In genomic region chr2:35505519-35506286, GRCm38 (mm10) we compare ENCODE assay signal across 12 mouse cellular contexts. TPM values are rescaled to one million over a fixed set of nuclear protein-coding genes. Genes with fewer than 3 reads are reported as not detected.
DNase-seq lines count a peak whose midpoint lies in the region; ATAC-seq and TF ChIP-seq lines count a peak whose summit lies in the region.
"Had no signal": no experiment of that assay in that cellular context is flagged by ENCODE, and none has a peak within 500 bp of the region (broad histone marks: within the 10 kb centered on the region; RNA-seq: fewer than 3 reads in every experiment).

No protein-coding gene starts in this region.

- no peaks in the 10 kb centered on the region for H3K9me3 ChIP-seq in intestine, embryonic 15.5 days
- H3K9me3 ChIP-seq in intestine, embryonic 16.5 days (ENCODE audit: control insufficient read depth, low read length): no peaks in the 10 kb centered on the region
- H3K9me3 ChIP-seq in CH12.LX (replicated peaks; ENCODE audit: low read length): peaks cover 4% of the 10 kb centered on the region
- H3K9me3 ChIP-seq in liver, embryonic 12.5 days (replicated peaks): peaks cover 4% of the 10 kb centered on the region; the same call in 1 of the 2 replicates
- H3K9me3 ChIP-seq: hindbrain, embryonic 10.5 days had no signal

- no peak for TF ChIP-seq CTCF in gastrocnemius, adult 2 months (IDR thresholded peaks at IDR 0.05)
- TF ChIP-seq CTCF in CH12.LX (conservative IDR thresholded peaks at IDR 0.05 in 1 of 2, IDR thresholded peaks at IDR 0.05 in 1 of 2; ENCODE audit: low read depth in 2 of 2, low read length in 2 of 2): no peak
- no peak for TF ChIP-seq CTCF in cerebellum, adult 2 months (IDR thresholded peaks at IDR 0.05; ENCODE audit: borderline replicate concordance, insufficient read depth, low read depth, low read length)

- no peak overlapping the region for H3K4me3 ChIP-seq in gastrocnemius, adult 2 months
- H3K4me3 ChIP-seq in intestine, embryonic 15.5 days (replicated peaks): no peak overlapping the region
- H3K4me3 ChIP-seq in intestine, embryonic 16.5 days (ENCODE audit: low read length): no peak overlapping the region
- H3K4me3 ChIP-seq in CH12.LX (replicated peaks in 1 of 3; ENCODE audit: low read depth in 2 of 3, low read length in 2 of 3, poor library complexity in 1 of 3): no peak overlapping the region
- H3K4me3 ChIP-seq in liver, embryonic 12.5 days: no peak overlapping the region
- H3K4me3 ChIP-seq in cerebellum, adult 2 months (replicated peaks; ENCODE audit: insufficient read depth, low read depth, low read length): no peak overlapping the region
- H3K4me3 ChIP-seq: hindbrain, embryonic 10.5 days had no signal

- no peak for ATAC-seq in intestine, embryonic 15.5 days
- ATAC-seq in intestine, embryonic 16.5 days: no peak
- ATAC-seq in liver, embryonic 12.5 days: no peak

- no peak overlapping the region for H3K9ac ChIP-seq in intestine, embryonic 15.5 days
- H3K9ac ChIP-seq in intestine, embryonic 16.5 days (ENCODE audit: low read depth, low read length): no peak overlapping the region
- H3K9ac ChIP-seq in CH12.LX (ENCODE audit: insufficient read depth, low read depth): no peak overlapping the region
- 0 out of 2 replicates have a peak overlapping the region, but pooled peaks have one; percentile 62 for H3K9ac ChIP-seq in liver, embryonic 12.5 days

- no peak for TF ChIP-seq RAD21 in CH12.LX (IDR thresholded peaks at IDR 0.05; ENCODE audit: low read depth, low read length)

- TF ChIP-seq EP300 in CH12.LX (IDR thresholded peaks at IDR 0.05; ENCODE audit: low read length): no peak

- H3K4me1 ChIP-seq in intestine, embryonic 15.5 days (replicated peaks): peaks cover 51% of the 10 kb centered on the region
- peaks cover 37% of the 10 kb centered on the region for H3K4me1 ChIP-seq in intestine, embryonic 16.5 days (ENCODE audit: control insufficient read depth, insufficient read depth, low read length)
- H3K4me1 ChIP-seq in CH12.LX (ENCODE audit: control insufficient read depth in 1 of 2, insufficient read depth in 2 of 2): peaks cover 25 to 86% of the 10 kb centered on the region in 2 experiments
- H3K4me1 ChIP-seq in liver, embryonic 12.5 days: peaks cover 98% of the 10 kb centered on the region
- H3K4me1 ChIP-seq in cerebellum, adult 2 months (ENCODE audit: control insufficient read depth, insufficient read depth, low read length): no peaks in the 10 kb centered on the region

- no peak for DNase-seq in gastrocnemius, adult 2 months
- no peak for DNase-seq in gastrocnemius, postnatal 10 days
- no peak for DNase-seq in CH12.LX (ENCODE audit: extremely low read depth)
- no peak for DNase-seq in kidney, adult 8-10 months
- DNase-seq in cerebellum, adult 2 months: no peak
- DNase-seq: cerebellum, adult 9-10 months; kidney, adult 11 months; retina, postnatal 1 day had no signal

- dilution Hi-C loops in CH12.LX (cut with MboI; ENCODE audit: extremely low pct_ligation_motif_present, extremely low pct_unique_long_range_greater_than_20kb, low sequenced_read_pairs): no loop called here

- in situ Hi-C loops in CH12.LX (cut with MboI; ENCODE audit: low pct_ligation_motif_present, low pct_unique_long_range_greater_than_20kb, low sequenced_read_pairs): loop anchor here (10.0 kb wide), 1 partner anchor 211 kb away; no protein-coding TSS in a partner anchor

- 75% methylated on average over 6 of the region's 6 CpGs for WGBS in intestine, embryonic 15.5 days
- WGBS in intestine, embryonic 16.5 days: 76% methylated on average over 6 of the region's 6 CpGs
- 19% methylated on average over 6 of the region's 6 CpGs for WGBS in liver, embryonic 12.5 days (ENCODE audit: insufficient replicate concordance)
- 94% methylated on average over 6 of the region's 6 CpGs for WGBS in cerebellum, adult 2 months

- no peaks in the 10 kb centered on the region for H3K27me3 ChIP-seq in intestine, embryonic 15.5 days (replicated peaks)
- H3K27me3 ChIP-seq in intestine, embryonic 16.5 days (replicated peaks; ENCODE audit: control insufficient read depth, insufficient read depth, low read length): no peaks in the 10 kb centered on the region
- no peaks in the 10 kb centered on the region for H3K27me3 ChIP-seq in CH12.LX (replicated peaks)
- H3K27me3 ChIP-seq in liver, embryonic 12.5 days (replicated peaks): no peaks in the 10 kb centered on the region
- no peaks in the 10 kb centered on the region for H3K27me3 ChIP-seq in cerebellum, adult 2 months (ENCODE audit: control insufficient read depth, insufficient read depth, low read length)

- intact Hi-C loops in gastrocnemius, adult 2 months (cut with DNase I): loop anchor here (5.0 kb wide), 1 partner anchor 43 kb away; the partner anchor contains the start of gene Ggta1

- no peaks in the 10 kb centered on the region for H3K79me2 ChIP-seq in CH12.LX (replicated peaks; ENCODE audit: control insufficient read depth, extremely low read depth, insufficient read depth, poor library complexity, severe bottlenecking)

- H3K36me3 ChIP-seq in intestine, embryonic 15.5 days: no peaks in the 10 kb centered on the region
- H3K36me3 ChIP-seq in intestine, embryonic 16.5 days (ENCODE audit: control insufficient read depth, insufficient read depth, low read length): no peaks in the 10 kb centered on the region
- H3K36me3 ChIP-seq in CH12.LX (replicated peaks in 1 of 2; ENCODE audit: control insufficient read depth in 1 of 2, insufficient read depth in 1 of 2, low read length in 1 of 2): no peaks in the 10 kb centered on the region
- 0 out of 2 replicates have a peak, but pooled peaks cover 2% of the 10 kb centered on the region for H3K36me3 ChIP-seq in liver, embryonic 12.5 days
- H3K36me3 ChIP-seq: hindbrain, embryonic 10.5 days had no signal

- no peak overlapping the region for H3K4me2 ChIP-seq in intestine, embryonic 15.5 days (replicated peaks)
- no peak overlapping the region for H3K4me2 ChIP-seq in intestine, embryonic 16.5 days (ENCODE audit: low read depth, low read length)
- H3K4me2 ChIP-seq in CH12.LX (ENCODE audit: insufficient read depth, low read depth, poor library complexity, severe bottlenecking): no peak overlapping the region
- peak overlapping the region; percentile 65 for H3K4me2 ChIP-seq in liver, embryonic 12.5 days

- TF ChIP-seq POLR2A in CH12.LX (IDR thresholded peaks at IDR 0.05; ENCODE audit: low read depth, low read length): no peak
- TF ChIP-seq POLR2A in cerebellum, adult 2 months (IDR thresholded peaks at IDR 0.05; ENCODE audit: borderline replicate concordance, insufficient read depth, low read length): no peak

- H3K27ac ChIP-seq in gastrocnemius, adult 2 months: peak overlapping the region; percentile 69; the same call in 1 of the 2 replicates
- peak overlapping the region; percentile 13; the same call in 1 of the 2 replicates for H3K27ac ChIP-seq in intestine, embryonic 15.5 days
- H3K27ac ChIP-seq in intestine, embryonic 16.5 days (ENCODE audit: low read length): no peak overlapping the region
- no peak overlapping the region for H3K27ac ChIP-seq in CH12.LX (ENCODE audit: insufficient read depth, low read depth)
- peak overlapping the region; percentile 93 for H3K27ac ChIP-seq in liver, embryonic 12.5 days
- no peak overlapping the region for H3K27ac ChIP-seq in cerebellum, adult 2 months (ENCODE audit: insufficient read depth, low read length)
- H3K27ac ChIP-seq: hindbrain, embryonic 10.5 days had no signal

TF ChIP-seq in CH12.LX, 34 proteins besides CTCF, POLR2A, EP300 and RAD21:
- TF ChIP-seq BHLHE40 (IDR thresholded peaks at IDR 0.05; ENCODE audit: low read depth, low read length): no peak
- no peak for TF ChIP-seq SMC3 (IDR thresholded peaks at IDR 0.05; ENCODE audit: low read depth, low read length)
- peak; percentile 49 for TF ChIP-seq ZNF384 (IDR thresholded peaks at IDR 0.05; ENCODE audit: low read depth, low read length)
- TF ChIP-seq HCFC1 (IDR thresholded peaks at IDR 0.05; ENCODE audit: low read depth, low read length): no peak

RNA-seq across cellular contexts. Expression of gene Ggta1, which starts 42.7 kb away (rescaled TPM):
- total RNA-seq in gastrocnemius, adult 2 months (2021): 10 to 100 TPM in 1 of 2 experiments, 1 to 10 TPM in 1; 6.3 to 11.2 TPM
- 10 to 100 TPM; 13.2 to 17.0 TPM for total RNA-seq in gastrocnemius, postnatal 10 days (2021)
- 18.0 and 18.5 TPM in 2 replicates for polyA plus RNA-seq in intestine, embryonic 15.5 days (2015; fragmentation: Nextera tagmentation; extraction: Ambion mirVana)
- 13.9 and 14.6 TPM in 2 replicates for polyA plus RNA-seq in intestine, embryonic 16.5 days (2015; fragmentation: Nextera tagmentation; extraction: Ambion mirVana)
- total RNA-seq in CH12.LX (2012; rRNA removed): 55.8 and 67.2 TPM in 2 replicates
- total RNA-seq in CH12.LX (2014; rRNA removed): 46.9 and 52.0 TPM in 2 replicates
- polyA plus RNA-seq in CH12.LX (2012; ENCODE audit: insufficient read length, low read depth): 38.4 and 40.5 TPM in 2 replicates
- polyA plus RNA-seq in liver, embryonic 12.5 days (2016; fragmentation: Nextera tagmentation; extraction: Ambion mirVana): 12.7 and 13.0 TPM in 2 replicates
- 1.2 and 1.5 TPM in 2 replicates for polyA plus RNA-seq in cerebellum, adult 2 months (2012; rRNA removed)

RNA-seq across cellular contexts. Expression of gene Dab2ip, which starts 52.4 kb away (rescaled TPM):
- total RNA-seq in gastrocnemius, adult 2 months (2021): 10 to 100 TPM; 38.2 to 52.0 TPM
- 10 to 100 TPM; 44.3 to 56.9 TPM for total RNA-seq in gastrocnemius, postnatal 10 days (2021)
- 52.7 and 54.9 TPM in 2 replicates for polyA plus RNA-seq in intestine, embryonic 15.5 days (2015; fragmentation: Nextera tagmentation; extraction: Ambion mirVana)
- polyA plus RNA-seq in intestine, embryonic 16.5 days (2015; fragmentation: Nextera tagmentation; extraction: Ambion mirVana): 27.0 and 28.7 TPM in 2 replicates
- 13.7 and 15.6 TPM in 2 replicates for total RNA-seq in CH12.LX (2012; rRNA removed)
- 4.3 and 4.9 TPM in 2 replicates for total RNA-seq in CH12.LX (2014; rRNA removed)
- 7.5 and 7.8 TPM in 2 replicates for polyA plus RNA-seq in CH12.LX (2012; ENCODE audit: insufficient read length, low read depth)
- 8.6 and 13.1 TPM in 2 replicates for polyA plus RNA-seq in liver, embryonic 12.5 days (2016; fragmentation: Nextera tagmentation; extraction: Ambion mirVana)
- 136 and 171 TPM in 2 replicates for polyA plus RNA-seq in cerebellum, adult 2 months (2012; rRNA removed)

Comparison
In these comparisons a context has a peak if more than half of its experiments do, and no peak if none do; other contexts are left out.
1. H3K27ac ChIP-seq: peak in gastrocnemius, adult 2 months (single experiment), intestine, embryonic 15.5 days (single experiment) and liver, embryonic 12.5 days (single experiment); none in intestine, embryonic 16.5 days (single experiment), CH12.LX (single experiment) and cerebellum, adult 2 months (single experiment).